Mouse (Mus musculus) adrenal gland, adult 2 months (tissue): ENCODE data around the gene Gm42420. TPM values are rescaled to one million over a fixed set of nuclear protein-coding genes. Genes with fewer than 3 reads are reported as not detected.

Experiments
- DNase-seq: peaks from one replicate; pipeline ENCODE4 v3.0.0; 2021
- polyA plus RNA-seq: library from polyadenylated mRNA; depleted of rRNA; stranded (reverse); fragments of >200 nt; gene quantifications from 2 replicates; pipeline ENCODE4 v1.2.3, GENCODE M21; 2012; rRNA removed
- total RNA-seq, 2 experiments: library from RNA; stranded (reverse); gene quantifications; 2 replicates each; pipeline ENCODE4 v1.2.3; 2021

The Gm42420 gene
- total and polyA plus RNA-seq, 3 experiments, result 0.52 TPM; not detected in 2

DNA sequence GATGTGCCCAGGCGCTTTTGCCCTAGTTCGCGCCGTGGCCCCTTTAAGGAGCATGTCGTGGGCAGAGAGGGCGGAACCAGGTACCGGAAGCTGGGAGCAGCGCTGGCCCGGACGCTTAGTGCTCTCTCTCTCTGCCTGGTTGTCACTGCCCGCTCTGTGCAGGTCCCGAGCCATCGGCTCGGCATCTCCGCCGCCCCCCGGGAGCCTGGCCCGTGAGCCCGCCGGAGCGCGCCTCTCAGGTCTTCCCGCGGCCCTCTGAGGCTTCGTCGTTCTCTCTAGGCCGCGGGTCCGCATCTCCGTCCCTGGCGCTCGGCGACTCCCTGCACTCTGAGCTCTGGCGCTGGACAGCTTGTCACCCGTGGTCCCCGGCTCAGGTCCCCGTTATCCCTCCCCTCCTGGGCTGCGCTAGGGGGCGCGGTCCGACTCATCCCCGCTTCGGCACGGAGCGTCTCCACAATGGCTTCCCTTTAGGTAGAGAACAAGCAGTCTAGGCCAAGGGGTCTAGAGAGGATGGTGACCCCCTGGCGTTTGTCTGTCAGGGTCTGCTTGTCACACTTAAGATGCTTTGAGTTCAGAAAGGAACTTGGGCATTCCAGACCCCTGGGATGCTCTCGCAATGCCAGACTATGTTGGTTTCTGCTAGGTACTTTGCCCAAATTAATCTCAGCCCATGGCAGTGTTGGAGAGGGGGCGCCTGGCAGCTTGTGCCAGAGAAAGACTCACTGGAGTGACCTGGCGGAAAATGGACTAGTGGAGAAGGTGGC is 11.6 kb upstream of the Gm42420 start, which contains the start of gene Adck2:
Gene Adck2, plus strand, starts transcription at position 83 of the 764 bp plus-strand sequence.
- peak; percentile 90 for DNase-seq

GRCm38 (mm10) chr6:39574555-39574869 is 11.0 kb upstream of the Gm42420 start:
- DNase-seq, result peak; percentile 51

DNA sequence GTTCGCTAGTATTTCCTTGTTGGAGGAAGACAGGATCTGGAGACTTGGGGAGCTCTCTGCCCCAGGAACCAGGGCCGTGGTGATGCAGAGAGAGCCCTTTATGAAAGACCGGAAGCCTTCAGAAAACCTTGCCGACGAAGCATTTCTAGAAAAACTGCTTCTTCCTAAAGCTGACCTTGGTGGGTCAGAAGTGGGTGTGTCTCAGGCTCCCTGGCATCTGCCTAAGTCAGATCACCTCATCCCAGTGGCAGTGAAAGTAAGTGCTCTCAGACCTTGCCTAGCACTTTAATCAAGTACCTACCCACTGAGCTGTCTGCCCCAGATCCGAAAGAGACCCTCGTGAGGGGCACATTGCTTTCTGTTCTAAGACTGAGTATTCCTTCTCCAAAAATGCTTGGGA is 10.6 kb upstream of the Gm42420 start:
- DNase-seq, result no peak

GRCm38 (mm10) chr6:39579552-39579951 is 6.0 kb upstream of the Gm42420 start:
- no peak for DNase-seq

DNA sequence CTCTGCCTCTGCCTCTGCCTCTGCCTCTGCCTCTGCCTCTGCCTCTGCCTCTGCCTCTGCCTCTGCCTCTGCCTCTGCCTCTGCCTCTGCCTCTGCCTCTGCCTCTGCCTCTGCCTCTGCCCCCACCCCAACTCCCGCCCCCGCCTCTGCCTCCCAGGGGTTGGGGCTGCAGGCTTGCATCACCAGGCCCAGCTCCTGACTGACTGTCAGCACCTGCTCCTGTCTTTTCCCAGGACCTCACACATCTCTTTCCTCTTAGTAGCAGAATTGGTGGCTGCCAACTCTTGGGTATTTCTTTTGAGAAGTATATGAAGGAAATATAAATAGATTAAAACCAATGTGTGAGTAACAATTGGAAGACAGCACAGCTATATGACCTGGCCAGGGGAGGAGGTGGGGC is 5.0 kb upstream of the Gm42420 start:
- no peak for DNase-seq

GRCm38 (mm10) chr6:39581087-39581784 is 4.3 kb upstream of the Gm42420 start:
- DNase-seq, result no peak

GRCm38 (mm10) chr6:39591481-39591880 is 5.9 kb downstream of the Gm42420 start:
- DNase-seq, result no peak

DNA sequence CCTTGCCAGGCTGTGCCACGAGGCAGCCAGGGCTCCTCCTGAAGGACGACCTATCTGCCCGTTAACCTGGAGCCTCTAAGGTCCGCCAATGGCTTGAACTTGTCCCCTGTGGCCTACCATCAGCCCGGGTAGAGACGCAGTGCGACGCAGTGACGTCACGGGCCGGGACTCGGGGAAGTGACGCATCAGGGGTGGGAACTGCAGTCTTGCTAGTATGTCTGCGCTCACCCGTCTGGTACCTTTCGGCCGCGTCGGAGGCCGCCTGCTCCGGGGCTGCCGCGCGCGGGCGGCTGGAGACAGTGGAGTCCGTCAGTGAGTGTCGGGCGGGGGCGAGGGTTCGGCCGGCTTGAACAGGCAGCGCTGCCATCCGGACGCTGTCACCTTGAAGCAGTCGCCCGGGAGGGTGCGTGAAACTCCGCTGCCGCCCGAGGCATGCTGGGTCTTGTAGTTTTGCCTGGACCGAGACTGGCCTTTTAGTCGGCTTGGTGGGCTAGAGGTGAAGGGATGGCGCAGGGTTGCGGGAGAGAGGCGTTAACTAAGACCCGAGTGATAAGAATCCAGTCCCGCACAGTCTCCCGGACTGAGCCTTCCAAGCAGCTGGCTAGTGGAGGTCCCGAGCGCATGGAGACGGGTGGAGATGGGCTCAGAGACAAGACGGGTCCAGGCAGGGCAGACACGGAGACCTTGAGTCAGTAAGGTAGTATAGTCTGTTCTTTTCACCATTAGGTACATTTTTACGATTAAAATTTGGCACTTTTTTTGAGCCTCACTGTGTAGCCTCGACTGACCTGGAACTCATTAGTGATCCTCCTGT is 7.1 kb downstream of the Gm42420 start, which contains the start of gene Ndufb2:
Gene Ndufb2, plus strand, starts transcription at position 174 of the 814 bp plus-strand sequence.
- peak; percentile 96 for DNase-seq

GRCm38 (mm10) chr6:39600851-39601250 is 15.3 kb downstream of the Gm42420 start:
- no peak for DNase-seq

DNA sequence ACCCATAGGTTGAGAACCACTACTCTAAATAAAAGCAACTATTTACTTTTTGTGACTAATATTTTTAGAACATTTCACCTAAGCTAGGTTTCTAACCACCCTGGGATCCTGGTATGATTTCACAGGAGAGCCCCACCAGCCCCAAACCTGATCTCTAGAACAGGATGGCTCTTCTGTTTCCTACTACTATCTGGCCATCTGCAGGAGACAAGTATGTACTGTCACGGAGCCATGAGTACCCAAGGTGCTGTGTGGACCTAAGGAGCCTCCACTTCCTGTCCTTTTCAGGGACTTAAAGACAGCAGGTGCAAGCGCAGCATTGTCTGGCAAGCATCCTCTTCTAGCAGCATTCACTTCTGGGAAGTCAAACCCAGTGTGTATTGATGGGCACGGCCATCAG is 16.3 kb downstream of the Gm42420 start:
- no peak for DNase-seq

DNA sequence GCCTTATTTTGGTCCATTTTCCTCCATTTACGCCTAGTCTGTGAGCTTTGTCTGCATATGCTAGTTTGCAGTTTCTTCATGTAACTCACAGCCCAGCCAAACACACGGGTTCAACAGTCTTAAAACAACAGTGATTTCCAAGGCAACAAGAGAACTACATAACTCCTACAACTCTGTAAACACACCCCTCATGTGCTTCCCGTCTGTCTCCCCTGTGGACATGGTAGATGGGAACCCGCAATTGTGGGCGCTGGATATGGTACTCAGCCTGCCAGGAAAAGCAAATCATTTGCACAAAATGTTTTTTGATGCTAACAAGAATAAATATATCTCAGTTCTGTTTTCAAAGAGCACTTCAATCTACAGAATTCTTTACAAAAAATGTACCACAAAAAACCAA is 19.0 kb downstream of the Gm42420 start:
- no peak for DNase-seq

- DNase-seq, result no peak
Observed at GRCm38 (mm10) chr6:39606056-39606455, 20.5 kb downstream of the Gm42420 start.

GRCm38 (mm10) chr6:39606862-39607261 is 21.3 kb downstream of the Gm42420 start:
- no peak for DNase-seq

DNA sequence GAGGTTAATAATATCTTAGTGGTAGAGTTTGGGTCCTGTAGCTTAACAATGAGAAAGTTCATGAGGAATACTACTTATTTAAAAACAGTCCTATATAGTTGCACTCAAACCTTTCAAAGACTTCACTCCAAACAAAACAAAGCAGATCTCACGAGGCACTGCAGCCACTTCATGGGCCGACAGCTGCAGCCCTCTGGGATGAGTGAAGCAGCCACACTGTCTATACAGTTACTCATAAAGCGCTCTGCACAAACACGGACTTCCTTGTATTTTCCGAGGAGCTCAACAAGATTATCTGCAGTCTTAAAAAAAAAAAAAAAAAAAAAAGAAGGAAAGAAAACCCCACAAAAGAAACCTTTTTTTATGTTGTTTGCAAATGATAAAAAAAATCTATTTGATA is 21.8 kb downstream of the Gm42420 start:
- no peak for DNase-seq

DNA sequence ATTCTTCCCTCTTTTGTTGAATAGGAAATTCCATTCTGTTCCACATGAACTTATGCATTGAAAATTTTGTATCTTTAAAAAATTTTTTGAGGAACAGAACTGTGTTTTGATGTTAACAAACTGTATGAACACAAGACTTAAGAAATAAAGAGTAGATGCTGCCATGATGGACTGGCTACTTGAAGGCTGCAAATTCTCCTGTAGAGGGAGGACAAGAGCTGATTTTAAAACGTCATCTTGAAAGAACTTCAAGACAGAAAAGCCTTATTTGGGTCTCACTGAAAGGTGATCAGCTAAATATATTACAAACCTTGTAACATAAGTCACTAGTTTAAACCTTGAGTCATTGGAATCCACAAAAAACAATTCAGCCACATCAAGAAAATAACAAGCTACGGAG is 24.7 kb downstream of the Gm42420 start:
- DNase-seq, result no peak

DNA sequence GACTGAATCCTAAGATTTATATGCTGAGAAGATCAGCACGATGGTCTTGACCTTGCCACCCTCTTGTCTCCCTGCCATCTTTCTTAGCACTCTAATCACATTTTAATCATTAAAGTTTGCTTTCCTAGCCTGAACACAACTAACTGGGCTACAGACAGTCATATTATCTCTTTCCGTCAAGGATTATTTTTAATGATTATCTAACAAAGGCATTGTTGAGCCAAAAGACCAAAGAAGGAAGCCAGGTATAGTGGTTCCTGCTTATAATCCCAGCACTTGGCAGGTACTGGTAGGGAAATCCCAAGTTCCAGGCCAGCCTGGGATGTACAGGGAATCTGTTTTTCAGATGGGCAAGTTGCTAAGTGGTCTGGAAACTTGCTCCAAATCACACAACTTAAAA is 25.7 kb downstream of the Gm42420 start:
- no peak for DNase-seq

Other genes starting within 250 kb of the Gm42420 start
- 10 to 100 TPM; 33.7 to 40.5 TPM for gene Slc37a3, start 208.1 kb upstream of the Gm42420 start, total RNA-seq
- 7.9 and 8.4 TPM in 2 replicates for gene Slc37a3, start 208.1 kb upstream of the Gm42420 start, polyA plus RNA-seq
- gene Rab19, start 204.6 kb upstream of the Gm42420 start, total RNA-seq, result under 1 TPM; 0.23 to 0.73 TPM
- gene Rab19, start 204.6 kb upstream of the Gm42420 start, polyA plus RNA-seq, result 0.37 TPM in 1 of 2 replicates, not detected in the other
- gene Mkrn1, start 165.3 kb upstream of the Gm42420 start, total RNA-seq, result 10 to 100 TPM; 67.9 to 69.7 TPM
- 24.1 and 30.1 TPM in 2 replicates for gene Mkrn1, start 165.3 kb upstream of the Gm42420 start, polyA plus RNA-seq
- 10 to 100 TPM in 1 of 2 experiments, 1 to 10 TPM in 1; 7.5 to 14.6 TPM for gene Dennd2a, start 27.9 kb upstream of the Gm42420 start, total RNA-seq
- 6.0 and 9.0 TPM in 2 replicates for gene Dennd2a, start 27.9 kb upstream of the Gm42420 start, polyA plus RNA-seq
- 10 to 100 TPM; 20.4 to 27.3 TPM for gene Adck2, start 11.9 kb upstream of the Gm42420 start, total RNA-seq
- gene Adck2, start 11.9 kb upstream of the Gm42420 start, polyA plus RNA-seq, result 18.7 and 20.7 TPM in 2 replicates
- 100 to 1,000 TPM; 137 to 247 TPM for gene Ndufb2, start 6.8 kb downstream of the Gm42420 start, total RNA-seq
- 964 and 1,102 TPM in 2 replicates for gene Ndufb2, start 6.8 kb downstream of the Gm42420 start, polyA plus RNA-seq
- gene Braf, start 139.7 kb downstream of the Gm42420 start, total RNA-seq, result 10 to 100 TPM; 29.2 to 41.6 TPM
- gene Braf, start 139.7 kb downstream of the Gm42420 start, polyA plus RNA-seq, result 3.1 and 4.0 TPM in 2 replicates
- 10 to 100 TPM; 71.3 to 82.0 TPM for gene Mrps33, start 225.2 kb downstream of the Gm42420 start, total RNA-seq
- 9.3 and 11.2 TPM in 2 replicates for gene Mrps33, start 225.2 kb downstream of the Gm42420 start, polyA plus RNA-seq